Mouse (Mus musculus) bone marrow, adult 2 months (tissue): ENCODE results near the gene Pgam1.

ENCODE experiments used
- CTCF ChIP-seq: fragments of 200-500 bp; IDR thresholded peaks from 2 replicates; pipeline ENCODE4 v1.5.1; 2011; ENCODE audit warnings: low read length, control low read depth; ENCODE audit not compliant: control insufficient read depth, insufficient read depth
- POLR2A ChIP-seq: fragments of 200-500 bp; IDR thresholded peaks from 2 replicates; pipeline ENCODE4 v1.6.1; 2011; ENCODE audit warnings: low read depth, mild to moderate bottlenecking, control low read depth, low read length, borderline replicate concordance; ENCODE audit not compliant: control insufficient read depth

- TF ChIP-seq POLR2A (no peak), CTCF (no peak)
These were observed 3.6 kb downstream of the Pgam1 start for GRCm38 (mm10) chr19:41915294-41915693.
